Mouse (Mus musculus) WW6 (cell line): ENCODE measurements around the gene Ltbp3.
A peak's percentile ranks its signal among the peaks of the same experiment; 100 is the strongest.
"Not testable (repeated sequence)": the region's sequence is repeated elsewhere in the genome, so short reads cannot be mapped to it uniquely, and the experiment has no call there.

Experiments
- DNase-seq: peaks from one replicate; pipeline ENCODE4 v3.0.0-alpha.2; 2013; ENCODE audit warnings: low read depth, low spot score

The Ltbp3 gene

GRCm38 (mm10) chr19:5791329-5791728, 50.6 kb downstream of the Ltbp3 start:
- DNase-seq: no peak

- no peak for DNase-seq
These were observed 52.4 kb downstream of the Ltbp3 start for GRCm38 (mm10) chr19:5793116-5793515.

- not testable (repeated sequence) for DNase-seq
These were observed 53.4 kb downstream of the Ltbp3 start for GRCm38 (mm10) chr19:5793917-5794770.

- DNase-seq: no peak
These were observed 54.3 kb downstream of the Ltbp3 start for GRCm38 (mm10) chr19:5794771-5795576.

GRCm38 (mm10) chr19:5795668-5796572, 55.2 kb downstream of the Ltbp3 start:
- no peak for DNase-seq

- DNase-seq: no peak
These were observed 55.9 kb downstream of the Ltbp3 start for GRCm38 (mm10) chr19:5796573-5797111.

- DNase-seq: no peak
These were observed 56.8 kb downstream of the Ltbp3 start for GRCm38 (mm10) chr19:5797381-5798111.

GRCm38 (mm10) chr19:5798700-5799479, 58.2 kb downstream of the Ltbp3 start:
- no peak for DNase-seq

GRCm38 (mm10) chr19:5799566-5800349, 59.1 kb downstream of the Ltbp3 start:
- DNase-seq: no peak

- DNase-seq: no peak
These were observed 59.6 kb downstream of the Ltbp3 start for GRCm38 (mm10) chr19:5800350-5800631.

GRCm38 (mm10) chr19:5800632-5801431, 60.1 kb downstream of the Ltbp3 start:
- no peak for DNase-seq

- DNase-seq: no peak
These were observed 60.8 kb downstream of the Ltbp3 start for GRCm38 (mm10) chr19:5801432-5801964.

- no peak for DNase-seq
These were observed 61.5 kb downstream of the Ltbp3 start for GRCm38 (mm10) chr19:5802011-5802786.

- no peak for DNase-seq
These were observed 62.0 kb downstream of the Ltbp3 start for GRCm38 (mm10) chr19:5802787-5803040.

- DNase-seq: peak; percentile 94
These were observed 62.6 kb downstream of the Ltbp3 start for GRCm38 (mm10) chr19:5803041-5803880.

GRCm38 (mm10) chr19:5803881-5804279, 63.2 kb downstream of the Ltbp3 start:
- DNase-seq: no peak
